Mouse (Mus musculus) bone marrow, adult 2 months (tissue): ENCODE data around the gene Mgat4e.
"Not testable (repeated sequence)": the region's sequence is repeated elsewhere in the genome, so short reads cannot be mapped to it uniquely, and the experiment has no call there.

ENCODE experiments used
- CTCF ChIP-seq: fragments of 200-500 bp; IDR thresholded peaks from 2 replicates; pipeline ENCODE4 v1.5.1; 2011; ENCODE audit warnings: low read length, control low read depth; ENCODE audit not compliant: control insufficient read depth, insufficient read depth
- POLR2A ChIP-seq: fragments of 200-500 bp; IDR thresholded peaks from 2 replicates; pipeline ENCODE4 v1.6.1; 2011; ENCODE audit warnings: low read depth, mild to moderate bottlenecking, control low read depth, low read length, borderline replicate concordance; ENCODE audit not compliant: control insufficient read depth

DNA sequence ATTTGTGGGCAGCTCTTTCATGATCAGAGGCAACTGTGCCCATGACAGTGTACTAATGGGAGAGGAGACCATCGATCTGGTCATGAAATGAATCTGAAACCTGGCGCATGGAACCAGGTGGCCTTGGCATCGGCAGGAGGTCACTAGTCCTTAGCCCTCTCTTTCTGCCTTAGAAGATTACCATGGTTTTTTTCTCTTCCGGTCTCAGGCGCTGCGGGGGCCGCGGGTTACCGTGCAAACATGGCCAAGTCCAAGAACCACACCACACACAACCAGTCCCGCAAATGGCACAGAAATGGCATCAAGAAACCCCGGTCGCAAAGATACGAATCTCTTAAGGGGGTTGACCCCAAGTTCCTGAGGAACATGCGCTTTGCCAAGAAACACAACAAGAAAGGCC is 31.6 kb downstream of the Mgat4e start:
- not testable (repeated sequence) for TF ChIP-seq CTCF, POLR2A
